Mouse (Mus musculus): Measurements from ENCODE around the gene Meaf6.

GRCm38 (mm10) chr4:125116090-125116861 lies 31.3 kb downstream of the Meaf6 start:
- TF ChIP-seq CTCF (IDR thresholded peaks at IDR 0.05; ENCODE audit: extremely low read depth, insufficient read depth, insufficient read length, insufficient replicate concordance) = no peak
- TF ChIP-seq POLR2A (IDR thresholded peaks at IDR 0.05; ENCODE audit: low read depth, low read length) = no peak

All from spleen, adult 2 months (tissue).